Mouse (Mus musculus): ENCODE measurements around the gene Chchd3.

- no peak for TF ChIP-seq CTCF (IDR thresholded peaks at IDR 0.05; ENCODE audit: low read depth)
- TF ChIP-seq EP300 (IDR thresholded peaks at IDR 0.05; ENCODE audit: low read depth), result no peak
Measured at GRCm38 (mm10) chr6:33051642-33052041, 8.4 kb downstream of the Chchd3 start.
